Mouse (Mus musculus): Measurements from ENCODE around the gene Nrxn3. TPM values are rescaled to one million over a fixed set of nuclear protein-coding genes. Genes with fewer than 3 reads are reported as not detected.

Gene Nrxn3
- total RNA-seq, 2 experiments from 2014 or later, result 153 to 168 TPM

DNA sequence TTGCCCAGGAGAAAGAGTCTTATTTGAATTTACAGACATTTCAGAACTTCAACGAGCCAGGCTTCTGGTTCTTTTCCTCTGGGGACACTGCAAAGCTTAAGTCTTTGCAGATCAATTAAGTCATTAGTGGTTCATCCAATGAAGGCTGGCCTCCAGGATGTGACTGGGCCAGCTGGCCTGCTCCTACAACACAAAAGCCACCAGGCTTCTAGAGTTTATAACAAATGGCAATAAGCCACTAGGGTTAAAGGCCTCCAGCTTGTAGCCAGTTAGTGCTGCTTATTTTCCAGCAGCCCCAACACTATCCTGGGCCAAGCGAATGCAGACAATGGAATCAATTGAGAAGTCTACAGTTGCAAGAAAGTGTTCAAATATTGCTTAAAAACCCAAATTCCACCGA lies 1304.3 kb downstream of the Nrxn3 start:
- no peak for DNase-seq (ENCODE audit: low spot score in 2 of 2)

DNA sequence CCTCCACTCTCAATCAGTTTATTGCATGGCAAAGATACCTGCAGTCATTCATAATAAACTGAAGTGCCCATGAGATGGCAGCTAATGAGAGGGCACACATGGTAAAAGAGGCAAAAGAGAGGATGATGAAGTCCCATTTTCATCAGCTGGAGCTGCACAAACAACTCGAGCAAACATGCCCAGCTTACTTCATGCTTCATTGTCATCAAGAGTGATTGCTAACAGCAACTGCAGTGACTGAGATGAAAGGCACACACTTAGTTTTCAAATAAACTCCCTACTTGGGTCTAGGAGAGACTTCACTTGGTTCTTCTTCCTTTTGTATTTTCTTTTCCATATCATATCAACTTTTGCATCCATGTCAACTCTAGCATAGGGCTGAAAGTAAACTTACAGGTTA lies 1318.4 kb downstream of the Nrxn3 start:
- no peak for DNase-seq (ENCODE audit: low spot score in 2 of 2)

DNA sequence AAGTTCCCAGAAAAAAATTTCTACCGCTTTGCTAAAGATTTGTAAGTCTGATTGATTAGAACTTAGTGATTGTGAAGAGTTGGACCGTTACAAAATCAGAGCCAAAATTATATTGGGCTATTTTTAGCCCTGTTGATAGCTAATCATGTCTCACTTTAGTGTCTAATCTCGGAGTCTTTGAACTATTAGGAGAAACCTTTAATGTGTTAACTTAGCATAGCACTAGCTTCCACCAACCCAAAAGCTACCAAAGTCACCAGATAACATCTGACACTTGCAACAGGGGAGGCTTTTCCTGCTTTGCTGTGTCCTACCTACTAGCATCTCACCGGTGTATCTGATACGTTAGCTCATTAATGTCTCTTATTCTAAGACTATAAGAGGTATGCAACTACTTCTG lies 1333.6 kb downstream of the Nrxn3 start:
- no peak for DNase-seq (ENCODE audit: low spot score in 2 of 2)

DNA sequence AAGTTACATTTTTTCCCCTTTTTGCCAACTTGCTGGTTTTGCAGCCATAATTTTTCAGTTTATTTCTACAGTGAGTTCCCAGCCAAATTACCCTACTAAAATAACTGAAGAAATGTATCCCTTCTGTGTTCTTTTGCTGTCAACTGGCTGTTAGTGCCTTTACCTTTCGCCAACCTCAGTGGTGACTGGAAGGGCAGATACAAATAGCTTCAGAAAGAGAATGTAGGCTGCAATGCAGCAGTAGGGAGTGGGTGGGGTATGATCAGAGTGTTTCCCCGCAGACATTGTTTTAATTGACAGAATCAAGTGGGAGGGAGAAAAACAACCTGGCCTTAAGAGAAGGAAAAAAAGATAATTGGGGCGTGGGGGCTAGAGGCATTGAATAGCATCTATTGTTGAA lies 1337.1 kb downstream of the Nrxn3 start:
- no peak for DNase-seq (ENCODE audit: low spot score in 2 of 2)

DNA sequence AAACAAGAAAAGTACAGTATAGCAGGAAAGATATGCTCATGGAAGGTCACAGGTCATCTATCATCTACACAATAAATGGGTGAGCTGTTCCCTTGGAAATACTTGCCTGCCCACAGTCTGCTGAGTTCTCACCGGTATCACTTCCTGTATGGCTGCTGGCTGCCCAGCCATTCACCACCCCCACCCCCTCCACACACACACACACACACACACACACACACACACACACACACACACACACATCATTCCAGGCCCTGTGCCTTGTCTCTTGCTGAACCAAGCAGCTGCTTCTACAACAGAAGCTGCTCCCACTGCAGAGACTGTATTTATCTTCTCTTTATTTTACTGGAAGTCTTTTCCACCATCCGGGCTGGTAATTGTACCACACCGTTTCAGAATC lies 1338.6 kb downstream of the Nrxn3 start:
- no peak for DNase-seq (ENCODE audit: low spot score in 2 of 2)

DNA sequence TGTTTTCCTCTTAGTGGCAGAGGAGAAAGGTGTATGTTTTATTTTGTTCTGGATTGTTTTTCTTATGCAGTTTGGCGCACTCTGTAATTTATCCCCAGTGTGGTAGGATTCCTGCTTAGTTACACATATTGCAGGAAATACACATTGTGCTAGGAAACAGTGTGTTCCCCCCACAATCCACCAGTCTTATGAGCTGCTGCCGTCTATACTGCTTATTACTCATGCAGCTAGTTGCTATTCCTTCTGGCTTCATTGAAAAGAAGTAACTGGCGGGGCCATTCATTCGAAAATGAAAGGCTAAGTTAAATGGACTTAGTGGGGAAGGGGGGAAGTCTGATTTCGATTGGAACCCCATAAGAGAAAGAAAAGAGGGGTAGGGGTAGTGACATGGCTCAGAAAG lies 1339.5 kb downstream of the Nrxn3 start:
- no peak for DNase-seq (ENCODE audit: low spot score in 2 of 2)

DNA sequence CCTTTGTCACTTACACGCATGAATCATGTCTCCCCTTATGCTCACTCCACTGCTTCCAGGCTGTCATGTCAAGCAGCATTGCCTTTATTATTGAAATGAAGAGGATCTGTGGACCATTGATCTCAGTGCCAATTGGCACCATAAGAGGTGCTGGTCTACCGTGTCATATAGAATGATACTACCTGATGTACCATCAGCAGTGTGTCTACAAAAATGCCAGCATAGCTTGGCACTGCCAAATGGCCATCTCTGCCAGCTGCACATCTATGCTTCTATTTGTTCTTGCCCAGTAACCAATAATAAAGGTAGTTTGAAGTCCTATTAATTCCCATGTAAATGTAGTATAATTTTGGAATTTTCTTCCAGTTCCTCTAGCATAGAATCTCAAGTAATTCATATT lies 1340.8 kb downstream of the Nrxn3 start:
- DNase-seq (ENCODE audit: low spot score in 2 of 2), result no peak

DNA sequence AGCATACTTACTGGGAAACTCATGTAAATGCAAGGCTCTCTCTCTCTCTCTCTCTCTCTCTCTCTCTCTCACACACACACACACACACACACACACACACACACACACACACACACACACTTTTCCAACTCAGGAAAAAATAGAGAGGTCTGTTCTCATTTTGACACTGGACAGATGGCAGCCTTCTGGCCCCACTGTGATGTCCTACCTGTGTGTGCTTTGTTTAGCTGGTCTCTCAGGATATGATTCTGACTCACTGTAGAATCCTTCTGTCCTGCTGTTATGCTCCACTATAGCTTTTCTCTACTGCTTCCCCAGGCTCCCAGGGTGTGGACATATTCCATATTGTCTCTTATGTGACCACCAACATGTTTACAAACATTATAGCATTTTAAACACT lies 1363.2 kb downstream of the Nrxn3 start:
- no peak for DNase-seq (ENCODE audit: low spot score in 2 of 2)

DNA sequence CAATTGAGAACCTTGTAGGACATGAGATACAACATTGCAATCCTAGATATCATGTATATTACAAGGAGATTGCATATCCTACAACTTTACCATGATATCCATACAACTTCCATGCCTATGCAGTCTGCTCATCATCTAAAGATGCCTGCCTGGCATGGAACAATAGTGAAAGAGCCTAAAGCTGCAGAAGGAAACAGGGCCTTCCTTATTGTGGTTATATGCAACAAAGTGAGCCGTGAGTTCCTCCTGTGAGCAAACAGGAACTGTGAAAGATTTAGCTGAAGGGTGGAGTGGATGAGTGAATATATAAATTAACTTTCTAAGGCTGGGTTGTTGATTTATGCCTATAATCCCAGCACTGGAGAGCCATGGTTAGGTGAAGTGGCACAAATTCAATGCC lies 1373.1 kb downstream of the Nrxn3 start:
- DNase-seq (ENCODE audit: low spot score in 2 of 2), result no peak

DNA sequence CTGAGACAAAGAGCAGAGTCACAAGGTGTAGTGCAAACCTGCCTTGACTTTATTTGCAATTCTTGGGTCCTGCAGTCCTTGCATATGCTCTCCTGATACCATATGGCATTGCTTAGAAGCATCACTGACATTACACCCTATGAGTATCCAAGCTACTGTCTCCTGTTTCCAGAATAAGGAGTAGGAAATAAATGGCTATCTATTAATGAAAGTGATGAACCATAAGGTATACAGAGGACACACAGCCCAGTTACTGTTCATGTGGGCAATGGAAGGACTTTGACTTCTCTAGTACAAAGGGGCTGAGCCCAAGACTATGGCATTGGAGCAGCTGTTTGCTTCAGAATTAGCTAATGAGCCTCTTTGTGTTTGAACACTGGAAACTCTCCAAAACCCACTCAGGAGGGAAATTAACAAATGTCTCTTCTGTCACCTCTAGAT lies 1390.7 kb downstream of the Nrxn3 start:
- no peak for DNase-seq (ENCODE audit: low spot score in 2 of 2)

DNA sequence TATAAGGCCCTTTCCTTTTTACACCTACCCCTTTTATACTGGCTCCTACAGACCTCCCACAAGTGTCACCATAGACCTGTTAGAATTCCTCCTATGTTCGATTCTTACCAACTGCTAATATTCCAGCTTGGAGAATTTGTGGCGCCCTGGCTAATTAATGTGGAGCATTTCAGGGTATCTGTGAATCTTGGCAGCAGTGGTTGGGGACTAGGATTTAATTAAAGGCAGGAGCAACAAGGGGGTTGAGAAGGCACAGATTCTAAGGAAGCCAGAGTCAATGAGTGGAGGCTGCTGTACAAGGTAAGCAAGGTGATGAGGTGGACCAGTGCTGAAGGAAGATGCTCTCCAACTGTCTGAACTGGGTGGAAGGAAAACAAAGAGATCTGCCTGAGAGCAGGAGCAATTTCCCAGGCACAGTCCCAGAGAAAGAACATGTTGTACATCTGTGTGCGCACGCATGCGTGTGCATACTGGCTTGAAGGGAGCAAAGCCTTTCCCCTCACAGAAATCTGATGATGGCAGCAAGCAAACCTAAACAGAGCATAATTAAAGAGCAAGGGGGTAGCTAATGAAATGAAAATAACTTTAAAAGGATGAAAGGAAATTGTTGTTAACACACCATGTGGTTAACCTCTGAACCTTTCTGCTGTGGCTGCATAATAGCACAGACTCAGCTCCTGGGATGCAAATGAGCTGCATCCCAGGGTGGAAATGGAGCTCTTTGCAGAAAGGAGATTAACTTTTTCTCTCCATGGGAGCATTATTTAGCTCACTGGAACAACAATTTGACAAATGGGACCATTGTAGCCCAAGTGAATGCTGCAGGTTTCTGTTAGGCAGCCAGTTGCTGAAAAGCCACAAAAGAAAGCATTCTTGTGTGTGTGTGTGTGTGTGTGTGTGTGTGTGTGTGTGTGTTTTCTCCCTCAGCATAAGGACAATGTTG lies 1409.5 kb downstream of the Nrxn3 start:
- DNase-seq (ENCODE audit: low spot score in 2 of 2), result peak in 1 of 2 experiments; percentile 15

DNA sequence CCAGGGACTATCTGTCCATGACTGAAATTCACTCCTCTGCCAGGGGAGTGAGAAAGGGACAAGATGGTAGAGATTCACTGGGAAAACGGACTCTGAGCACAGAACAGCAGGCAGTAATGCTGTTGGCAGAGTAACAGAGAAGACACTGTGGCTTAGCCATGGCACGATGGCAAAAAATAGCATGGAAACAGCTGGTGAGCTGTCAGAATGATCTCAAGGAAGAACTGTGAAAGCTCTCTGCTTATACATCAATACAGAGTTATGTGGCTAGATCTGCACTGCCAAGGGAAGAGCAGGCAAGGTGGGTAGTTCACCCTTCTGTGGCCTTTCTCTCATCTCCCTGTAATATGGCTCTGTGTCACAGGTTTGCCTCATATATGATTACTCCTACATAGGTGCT lies 1419.3 kb downstream of the Nrxn3 start:
- peak; percentile 14 to 38 for DNase-seq (ENCODE audit: low spot score in 2 of 2)

DNA sequence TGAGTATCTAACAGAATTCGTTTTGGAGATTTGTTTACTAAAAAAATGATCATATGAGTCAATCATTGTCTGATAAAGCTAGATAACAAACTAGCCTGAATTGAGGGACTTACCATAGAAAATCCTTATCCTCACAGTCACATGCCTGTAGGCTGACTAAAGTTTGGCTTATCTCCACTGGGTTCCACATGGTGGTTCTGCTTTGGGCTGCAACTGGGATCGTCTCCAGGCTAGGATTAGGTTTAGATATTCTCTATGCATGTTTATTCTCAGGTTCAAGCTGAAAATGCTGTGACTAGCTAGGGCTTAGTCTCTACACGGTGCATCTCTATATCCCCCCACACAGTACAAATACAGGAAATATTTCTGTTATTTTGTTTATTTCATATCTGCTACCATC lies 1421.6 kb downstream of the Nrxn3 start:
- no peak for DNase-seq (ENCODE audit: low spot score in 2 of 2)

DNA sequence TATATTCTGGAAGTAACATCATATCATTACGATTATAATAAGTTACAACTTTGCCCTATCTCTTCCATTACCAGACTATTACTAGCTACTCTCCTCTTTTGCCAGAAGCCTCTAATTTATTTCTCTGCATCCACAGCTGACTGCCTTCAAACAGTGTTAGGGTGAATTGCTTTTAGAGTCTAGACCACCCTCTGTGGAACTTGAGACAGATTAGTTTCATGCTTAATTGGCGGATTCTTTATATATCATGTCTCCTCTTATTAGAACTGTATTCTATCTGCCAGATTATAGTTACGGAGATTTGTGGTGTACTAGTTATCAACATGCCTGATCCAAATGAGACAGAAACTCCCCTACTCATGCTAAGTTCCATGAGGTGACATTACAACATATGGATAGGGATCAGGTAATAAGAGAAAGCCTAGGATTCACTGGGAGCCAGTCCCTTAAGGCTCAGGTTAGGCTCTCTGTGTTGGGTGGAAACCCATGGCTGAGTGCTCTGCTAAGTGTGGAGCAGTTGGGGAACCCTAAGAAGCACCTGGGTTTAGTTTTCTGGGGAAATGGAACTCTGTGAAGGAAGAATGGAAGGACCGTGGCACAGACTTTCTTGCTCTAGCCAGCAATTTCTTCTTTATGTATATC lies 1435.6 kb downstream of the Nrxn3 start:
- no peak for DNase-seq (ENCODE audit: low spot score in 2 of 2)

DNA sequence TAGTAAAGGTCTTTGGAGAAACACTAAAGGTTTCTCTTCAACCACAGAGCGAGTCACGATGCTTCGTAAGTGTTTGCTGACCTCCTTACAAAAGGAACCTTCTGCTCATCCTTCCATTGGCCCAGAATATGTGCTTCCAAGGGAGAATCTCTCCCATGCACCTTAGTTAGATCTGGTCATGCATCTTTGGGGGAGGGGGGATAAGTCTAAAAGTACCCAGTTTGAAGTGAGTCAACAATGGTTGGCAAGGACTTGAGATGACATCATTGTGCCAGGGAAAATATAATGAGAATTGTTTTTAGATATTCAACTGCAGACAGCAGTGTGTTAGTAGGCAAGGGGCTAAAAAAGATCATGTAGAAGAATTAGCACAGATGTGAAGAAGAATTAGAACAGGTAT lies 1437.2 kb downstream of the Nrxn3 start:
- no peak for DNase-seq (ENCODE audit: low spot score in 2 of 2)

DNA sequence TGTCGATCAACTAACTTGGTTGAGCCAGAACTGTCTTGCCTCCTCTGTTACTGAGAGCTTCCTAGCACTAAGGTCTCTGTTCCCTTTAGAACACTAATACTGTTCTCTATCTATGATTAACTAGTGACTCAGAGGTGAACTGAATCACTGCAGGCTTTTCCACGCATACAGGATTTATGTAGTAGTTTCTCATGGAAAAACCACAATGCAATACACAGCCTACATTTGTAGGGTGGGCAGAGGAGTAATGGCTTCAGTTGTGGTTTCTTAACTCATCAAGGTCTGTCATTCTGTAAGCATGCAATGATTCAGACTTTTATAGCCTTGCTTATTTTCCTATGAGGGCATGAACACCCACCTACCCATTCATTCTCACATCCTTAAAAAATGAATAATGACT lies 1443.4 kb downstream of the Nrxn3 start:
- DNase-seq (ENCODE audit: low spot score in 2 of 2), result no peak

DNA sequence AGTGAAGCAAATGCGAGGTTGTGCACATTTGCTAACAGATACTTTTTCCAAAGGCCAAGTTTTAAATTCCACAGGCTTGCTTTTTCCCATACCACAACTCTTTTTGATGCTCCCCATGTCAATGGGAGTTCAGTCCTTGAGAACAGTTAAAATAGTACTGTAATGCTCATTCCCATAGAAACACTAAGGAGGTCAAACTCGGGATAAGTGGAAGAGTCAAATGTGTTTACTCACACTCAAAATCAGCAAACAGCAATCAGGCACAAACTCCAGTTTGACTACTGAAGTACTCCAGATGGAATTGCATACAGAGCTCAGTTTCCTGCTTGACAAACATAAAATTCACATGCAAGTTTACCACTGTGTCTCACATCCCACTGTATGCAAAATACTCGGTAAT lies 1458.9 kb downstream of the Nrxn3 start:
- no peak for DNase-seq (ENCODE audit: low spot score in 2 of 2)

DNA sequence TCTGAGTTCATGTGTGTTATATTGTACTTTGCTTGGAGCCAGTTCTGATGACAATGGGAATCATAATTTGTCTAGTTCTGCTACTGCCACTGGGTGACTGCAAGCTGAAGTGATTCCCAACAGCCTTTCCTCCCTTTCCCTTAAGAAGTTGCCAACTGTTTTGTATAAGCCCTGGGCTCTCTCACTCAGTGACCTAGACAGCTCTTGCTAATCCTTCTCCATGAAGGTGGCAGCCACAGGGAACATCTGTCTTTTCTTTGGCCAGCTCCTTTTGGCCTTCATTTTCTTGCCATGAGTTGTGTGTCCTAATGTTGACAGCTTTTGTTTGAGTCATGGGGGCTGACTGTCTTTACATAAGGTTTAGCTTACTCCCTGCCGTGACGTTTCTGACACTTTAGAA lies 1460.3 kb downstream of the Nrxn3 start:
- DNase-seq (ENCODE audit: low spot score in 2 of 2), result no peak

DNA sequence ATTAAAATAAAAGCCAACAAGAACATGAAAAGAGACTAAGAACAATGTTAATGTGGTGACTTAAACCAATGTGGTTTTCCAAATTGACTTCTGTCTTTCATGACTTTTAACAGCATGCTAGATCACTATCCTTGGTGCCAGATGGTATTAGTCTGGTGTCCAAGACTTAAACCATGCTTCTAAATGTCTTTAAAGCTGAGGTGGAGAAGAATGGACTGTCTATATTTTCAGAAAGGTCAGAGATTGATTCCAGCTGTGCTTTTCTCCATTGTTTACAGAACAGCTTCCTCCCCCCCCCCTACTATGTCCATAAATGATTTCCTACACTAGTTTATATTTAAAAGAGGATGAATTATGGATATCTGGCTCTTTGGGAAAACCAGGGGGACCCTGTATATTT lies 1473.5 kb downstream of the Nrxn3 start:
- DNase-seq (ENCODE audit: low spot score in 2 of 2), result no peak

DNA sequence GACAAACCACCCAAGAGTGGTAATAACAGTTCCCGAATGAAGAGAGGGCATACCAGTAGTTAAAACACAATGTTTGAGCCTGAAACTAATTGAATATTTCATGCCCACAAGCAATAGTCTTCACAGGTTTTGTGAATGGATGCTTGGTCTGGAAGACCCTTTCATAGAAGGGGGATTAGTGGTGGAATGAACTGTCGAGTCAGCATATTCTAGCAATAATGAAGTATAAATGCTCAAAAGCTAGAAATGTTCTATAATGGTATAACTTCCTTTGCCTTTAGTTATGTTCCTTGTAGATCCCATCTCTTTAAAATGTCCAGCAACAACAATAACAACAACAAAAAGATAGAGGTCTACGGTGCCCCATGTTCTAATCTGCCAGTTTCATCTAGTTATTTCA lies 1475.3 kb downstream of the Nrxn3 start:
- no peak for DNase-seq (ENCODE audit: low spot score in 2 of 2)

DNA sequence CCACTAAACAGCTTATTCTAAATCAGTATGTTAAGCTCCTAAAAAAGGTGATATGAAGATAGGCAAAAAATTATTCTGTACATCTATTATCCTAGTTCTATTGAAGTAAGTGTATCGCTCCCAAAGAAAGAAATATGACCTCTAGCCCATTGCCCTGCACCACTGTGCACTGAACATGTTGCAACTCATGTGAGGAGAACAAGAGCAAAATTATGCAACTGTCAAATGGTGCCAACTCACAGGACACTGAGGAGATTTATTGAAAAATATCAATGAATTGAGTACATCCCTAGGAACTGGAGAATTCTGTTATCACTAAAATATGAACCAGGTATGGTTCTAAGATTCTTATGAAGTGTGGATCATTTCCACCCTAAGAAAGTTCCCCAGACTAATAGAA lies 1479.8 kb downstream of the Nrxn3 start:
- DNase-seq (ENCODE audit: low spot score in 2 of 2), result no peak

DNA sequence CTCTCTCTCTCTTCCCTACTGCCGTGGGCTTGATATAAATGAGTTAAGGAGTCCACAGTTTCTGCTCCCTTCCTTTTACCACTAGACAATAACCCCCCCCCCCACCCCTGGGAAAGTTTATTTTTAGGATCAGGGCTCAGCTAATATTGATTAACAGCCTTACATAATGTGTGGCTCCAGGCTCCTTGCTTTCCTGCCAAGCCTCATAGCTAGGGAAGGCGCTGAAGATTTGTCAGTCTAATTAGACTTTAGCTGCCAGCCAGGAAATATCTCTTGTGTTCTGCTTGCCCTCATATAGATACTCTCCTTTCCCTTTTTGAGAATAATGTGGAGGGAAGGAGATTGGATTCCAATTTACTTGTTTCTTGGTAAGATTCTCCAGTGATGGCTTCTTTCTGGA lies 1488.7 kb downstream of the Nrxn3 start:
- no peak for DNase-seq (ENCODE audit: low spot score in 2 of 2)

DNA sequence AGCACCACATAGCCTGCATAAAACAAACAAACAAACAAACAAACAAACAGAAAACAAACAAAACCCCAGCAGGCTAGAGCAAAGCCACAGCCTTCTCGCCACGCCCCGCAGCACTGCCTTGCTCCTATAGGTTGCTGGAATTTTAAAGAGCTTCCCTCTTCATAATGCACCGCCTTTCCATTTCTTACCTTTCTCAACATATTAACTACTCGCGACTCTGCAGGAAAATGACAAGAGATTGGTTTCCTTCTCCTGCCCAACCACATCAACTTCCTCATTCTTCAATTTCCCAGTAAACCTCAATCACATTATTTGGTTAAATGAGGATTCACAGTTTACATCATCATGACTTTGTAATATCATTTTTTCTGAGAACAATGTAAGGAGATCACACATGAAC lies 1494.4 kb downstream of the Nrxn3 start:
- DNase-seq (ENCODE audit: low spot score in 2 of 2), result no peak

Measured in layer of hippocampus, postnatal 10 days (tissue).